Mouse (Mus musculus) gastrocnemius, adult 8-10 months (tissue): ENCODE data around the gene Cpt1a. TPM values are rescaled to one million over a fixed set of nuclear protein-coding genes. Genes with fewer than 3 reads are reported as not detected.

Experiments
- DNase-seq, 2 experiments: peaks; one replicate each; pipeline ENCODE4 v3.0.0; 2022; ENCODE audit warnings: low spot score in 2 of 2
- microRNA-seq: library from miRNA; unstranded; fragments of <30 nt; microRNA quantifications from one replicate; pipeline ENCODE4 v1.2.0, GENCODE M21; 2022
- total RNA-seq, 4 experiments: library from RNA; stranded (reverse); gene quantifications; 2 replicates each; pipeline ENCODE4 v1.2.4; 2022

Cpt1a gene
- total RNA-seq, 4 experiments from 2014 or later: 6.4 to 9.3 (median 7.5) TPM

GRCm38 (mm10) chr19:3424214-3424613 is 102.1 kb downstream of the Cpt1a start:
- no peak for DNase-seq

DNA sequence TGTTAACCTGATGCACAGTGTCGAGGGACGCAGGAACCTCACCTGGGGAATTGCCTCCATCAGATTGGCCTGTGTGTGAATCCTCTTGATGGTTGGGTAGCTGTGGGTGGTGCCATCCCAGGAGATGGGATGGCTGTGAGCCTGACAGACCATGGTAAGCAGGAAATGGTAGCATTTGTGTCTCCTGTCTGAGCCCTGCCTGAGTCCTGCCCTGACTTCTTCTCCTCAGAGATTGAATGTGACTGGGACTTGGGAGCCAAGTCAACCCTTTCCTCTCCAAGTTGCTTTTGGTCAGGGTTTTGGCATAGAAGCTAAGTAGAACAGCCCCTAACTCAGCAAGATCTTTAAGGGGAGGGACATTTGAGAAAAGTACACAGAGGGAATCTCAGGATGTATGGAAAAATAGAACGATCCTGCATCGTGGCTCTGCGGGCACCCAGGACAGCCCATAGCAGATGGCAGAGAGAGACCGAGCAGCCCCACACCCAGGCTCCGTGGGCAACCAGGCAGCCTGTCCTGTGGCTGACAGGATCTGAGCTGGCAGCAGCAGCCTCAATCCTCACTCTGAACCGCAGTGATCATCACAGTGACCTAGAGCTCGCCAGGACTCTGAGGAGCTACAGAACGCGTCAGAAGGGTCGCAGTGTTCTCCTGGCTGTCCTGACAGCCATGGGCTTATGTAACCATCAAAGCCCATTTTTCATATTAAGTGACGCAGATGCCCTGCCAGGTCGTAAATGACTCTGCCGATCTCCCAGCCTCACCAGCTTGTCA is 106.1 kb downstream of the Cpt1a start:
- DNase-seq: no peak

DNA sequence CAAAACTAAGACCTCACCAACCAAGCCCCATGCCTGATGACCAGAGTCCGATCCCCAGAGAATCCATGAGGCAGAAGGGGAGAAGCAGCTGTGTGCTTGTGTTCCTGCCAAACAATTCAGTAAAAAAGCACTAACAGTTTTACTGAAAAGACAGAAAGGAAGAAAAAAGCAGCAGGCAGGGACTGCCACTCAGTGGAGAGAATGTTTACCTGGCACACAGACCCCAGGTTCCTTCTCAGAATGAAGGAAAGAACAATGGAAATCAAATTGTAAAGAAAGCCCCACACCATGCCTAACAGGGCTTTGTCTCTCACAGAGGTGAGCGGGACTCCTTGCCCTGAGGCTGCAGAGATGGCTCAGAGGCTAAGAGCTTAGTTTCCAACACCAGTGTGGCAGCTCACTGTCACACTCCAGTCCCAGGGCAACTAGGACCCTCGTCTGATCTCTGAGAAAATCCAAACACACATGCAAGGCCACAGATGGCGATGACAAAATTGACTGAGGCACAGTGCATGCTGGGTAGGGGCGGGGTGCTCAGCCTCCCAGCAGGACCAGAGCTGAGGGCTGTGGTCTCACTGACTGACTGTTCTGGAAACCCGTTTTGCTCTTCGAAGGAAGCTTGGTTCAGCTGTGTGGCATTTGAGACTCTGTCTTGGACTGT is 107.2 kb downstream of the Cpt1a start:
- DNase-seq: no peak

DNA sequence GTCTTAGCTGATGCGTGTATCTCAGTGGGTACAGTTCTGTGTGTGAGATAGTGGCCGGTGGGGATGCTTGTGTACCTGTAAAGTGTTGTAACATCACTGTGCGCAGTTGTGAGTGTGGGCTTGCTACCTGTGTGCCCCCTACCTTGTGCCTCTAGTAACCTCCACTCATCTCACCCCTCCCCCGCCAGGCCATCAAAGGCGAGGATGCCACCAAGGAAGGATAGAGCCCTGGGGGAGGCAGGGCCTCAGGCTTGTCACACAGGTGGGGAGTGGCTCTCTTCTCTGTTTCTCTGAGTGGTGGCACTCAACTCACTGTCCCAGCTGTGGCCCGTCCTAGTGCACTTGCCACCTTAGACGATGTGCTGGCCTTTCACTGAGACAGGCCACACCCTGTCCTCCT is 108.9 kb downstream of the Cpt1a start:
- DNase-seq: no peak

DNA sequence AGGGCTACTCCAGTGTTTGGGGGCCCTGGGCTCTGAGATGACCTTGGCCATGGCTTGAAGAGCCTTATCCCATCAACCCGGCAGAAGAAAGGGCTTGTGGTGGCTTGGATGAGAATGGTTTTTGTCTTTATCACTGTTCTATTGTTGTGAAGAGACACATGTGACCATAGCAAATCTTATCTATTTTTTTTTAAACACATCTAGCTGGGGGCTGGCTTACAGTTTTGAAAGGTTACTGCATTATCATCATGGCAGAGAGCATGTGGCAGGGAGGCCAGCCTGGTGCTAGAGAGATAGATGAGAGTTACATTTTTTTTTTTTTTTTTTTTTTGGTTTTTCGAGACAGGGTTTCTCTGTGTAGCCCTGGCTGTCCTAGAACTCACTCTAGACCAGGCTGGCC is 109.8 kb downstream of the Cpt1a start:
- no peak for DNase-seq

DNA sequence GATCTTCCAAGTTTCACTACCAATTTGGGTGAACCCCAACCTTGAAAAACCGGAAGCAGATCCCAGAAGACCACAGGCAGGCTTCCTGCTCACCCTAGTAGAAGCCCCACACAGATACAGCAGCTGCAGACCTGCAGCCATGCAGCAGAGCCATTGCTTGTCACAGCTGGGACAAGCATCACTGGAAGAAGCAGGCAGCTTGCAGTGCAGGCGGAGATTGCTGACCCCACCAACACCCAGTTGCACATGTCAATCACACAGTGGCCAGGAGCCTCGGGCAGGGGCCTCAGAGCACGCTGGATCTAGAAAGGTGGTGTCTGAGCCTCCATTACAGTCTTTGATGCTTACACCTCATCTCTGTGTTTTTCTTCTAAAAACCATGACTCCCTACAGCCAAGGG is 112.0 kb downstream of the Cpt1a start:
- no peak for DNase-seq

GRCm38 (mm10) chr19:3434641-3435040 is 112.5 kb downstream of the Cpt1a start:
- no peak for DNase-seq

Small RNAs within 50 kb of the gene (microRNA-seq; reads per million reads assigned to microRNA genes)
- gene Mir6984: 2.5 reads per million

Other genes with a start within 250 kb of the Cpt1a start
- 10 to 100 TPM; 51.7 to 58.8 (median 58.0) TPM for gene Mrpl21, start 39.4 kb upstream of the Cpt1a start, total RNA-seq
- 1 to 10 TPM; 4.2 to 5.5 (median 4.6) TPM for gene Ighmbp2, start 39.3 kb upstream of the Cpt1a start, total RNA-seq
- under 1 TPM; 0.22 to 0.64 (median 0.42) TPM for gene Tesmin, start 66.5 kb downstream of the Cpt1a start, total RNA-seq
- under 1 TPM in 1 of 4 experiments, not detected in 3; 0.90 TPM for gene Gal, start 92.2 kb downstream of the Cpt1a start, total RNA-seq